Mouse (Mus musculus): ENCODE measurements around the gene Usp19. TPM values are rescaled to one million over a fixed set of nuclear protein-coding genes. Genes with fewer than 3 reads are reported as not detected.

The Usp19 gene
- total RNA-seq, 2 experiments from 2014 or later, result 140 to 165 TPM

GRCm38 (mm10) chr9:108469430-108469829 lies 21.0 kb upstream of the Usp19 start:
- DNase-seq, result no peak

GRCm38 (mm10) chr9:108469845-108470244 lies 20.6 kb upstream of the Usp19 start:
- DNase-seq, result no peak

GRCm38 (mm10) chr9:108474528-108474927 lies 15.9 kb upstream of the Usp19 start:
- no peak for DNase-seq

- DNase-seq, result no peak
These were observed 11.7 kb upstream of the Usp19 start for GRCm38 (mm10) chr9:108478638-108479156.

- no peak for DNase-seq
These were observed 11.2 kb upstream of the Usp19 start for GRCm38 (mm10) chr9:108479241-108479640.

- DNase-seq, result no peak
These were observed 10.6 kb upstream of the Usp19 start, which contains the start of gene Lamb2 for GRCm38 (mm10) chr9:108479721-108480351. TSS of gene Lamb2 (plus strand) at chr9:108479736.

GRCm38 (mm10) chr9:108480813-108481519 lies 9.4 kb upstream of the Usp19 start:
- DNase-seq, result no peak

GRCm38 (mm10) chr9:108481520-108482210 lies 8.7 kb upstream of the Usp19 start:
- DNase-seq, result no peak

GRCm38 (mm10) chr9:108483051-108483790 lies 7.2 kb upstream of the Usp19 start:
- no peak for DNase-seq

- no peak for DNase-seq
These were observed 6.4 kb upstream of the Usp19 start for GRCm38 (mm10) chr9:108484021-108484420.

- DNase-seq, result no peak
These were observed 5.0 kb upstream of the Usp19 start for GRCm38 (mm10) chr9:108485301-108485875.

GRCm38 (mm10) chr9:108486973-108487530 lies 3.4 kb upstream of the Usp19 start:
- no peak for DNase-seq

- DNase-seq, result no peak
These were observed 2.0 kb upstream of the Usp19 start for GRCm38 (mm10) chr9:108488403-108488802.

GRCm38 (mm10) chr9:108489215-108489614 lies 1.2 kb upstream of the Usp19 start:
- no peak for DNase-seq

GRCm38 (mm10) chr9:108489702-108490558 lies 472 bp upstream of the Usp19 start:
- DNase-seq, result no peak

- DNase-seq, result no peak
These were observed 831 bp downstream of the Usp19 start for GRCm38 (mm10) chr9:108491286-108491580.

GRCm38 (mm10) chr9:108492043-108492750 lies 1.8 kb downstream of the Usp19 start:
- DNase-seq, result no peak

GRCm38 (mm10) chr9:108493246-108493645 lies 2.8 kb downstream of the Usp19 start:
- DNase-seq, result no peak

- no peak for DNase-seq
These were observed 3.9 kb downstream of the Usp19 start for GRCm38 (mm10) chr9:108494146-108494825.

- DNase-seq, result no peak
These were observed 4.5 kb downstream of the Usp19 start for GRCm38 (mm10) chr9:108494905-108495304.

Data from layer of hippocampus, postnatal 36 days (tissue).